23 mouse cellular contexts compared by ENCODE assay signal in genomic region chr17:5326689-5327088, GRCm38 (mm10).
DNase-seq lines count a peak whose midpoint lies in the region; ATAC-seq and TF ChIP-seq lines count a peak whose summit lies in the region.
"Had no signal": no experiment of that assay in that cellular context is flagged by ENCODE, and none has a peak within 500 bp of the region (broad histone marks: within the 10 kb centered on the region; RNA-seq: fewer than 3 reads in every experiment).

No protein-coding gene starts in this region.

- no peaks in the 10 kb centered on the region for H3K9me3 ChIP-seq in kidney, postnatal 0 days (replicated peaks; ENCODE audit: low read length)
- no peaks in the 10 kb centered on the region for H3K9me3 ChIP-seq in megakaryocyte, embryonic 14.5 days
- no peaks in the 10 kb centered on the region for H3K9me3 ChIP-seq in MEL (replicated peaks; ENCODE audit: insufficient read depth, low read length)
- H3K9me3 ChIP-seq: embryonic facial prominence, embryonic 13.5 days; forebrain, embryonic 10.5 days; forebrain, embryonic 13.5 days; hindbrain, embryonic 12.5 days; hindbrain, embryonic 15.5 days had no signal

- H3K4me2 ChIP-seq in kidney, postnatal 0 days (ENCODE audit: low read length): no peak overlapping the region
- H3K4me2 ChIP-seq: embryonic facial prominence, embryonic 13.5 days; forebrain, embryonic 13.5 days; heart, embryonic 11.5 days; hindbrain, embryonic 12.5 days; hindbrain, embryonic 15.5 days had no signal

- no peaks in the 10 kb centered on the region for H3K79me2 ChIP-seq in MEL (ENCODE audit: control insufficient read depth, insufficient read depth, low read length, poor library complexity)

- DNase-seq in kidney, postnatal 0 days (ENCODE audit: low spot score): peak; percentile 24
- no peak for DNase-seq in kidney, adult 9 months
- DNase-seq in MEL (ENCODE audit: low read depth, low spot score): no peak
- no peak for DNase-seq in cerebellum, adult 9-11 months
- DNase-seq in heart, adult 11 months: no peak
- DNase-seq: adrenal gland, adult 2 months; adrenal gland, postnatal 14 days; cerebellum, adult 18-20 months; cerebellum, adult 9-10 months; cerebellum, postnatal 25 days; gastrocnemius, postnatal 10 days; gastrocnemius, postnatal 36 days had no signal

- no peak for TF ChIP-seq EP300 in MEL (IDR thresholded peaks at IDR 0.05; ENCODE audit: low read depth in 1 of 2, low read length in 2 of 2)

- ATAC-seq in kidney, postnatal 0 days (replicated peaks; ENCODE audit: low FRiP score, low read depth): no peak
- ATAC-seq in megakaryocyte, adult 5-6 weeks (ENCODE audit: poor library complexity, severe bottlenecking): no peak
- ATAC-seq: CD4-positive, CD25-positive, alpha-beta regulatory T cell, adult 4 months; forebrain, embryonic 13.5 days; forebrain, embryonic 16.5 days had no signal

- no peak for TF ChIP-seq CTCF in kidney, postnatal 0 days (IDR thresholded peaks at IDR 0.05; ENCODE audit: low read depth)
- TF ChIP-seq CTCF in MEL (IDR thresholded peaks at IDR 0.05 in 2 of 3, conservative IDR thresholded peaks at IDR 0.05 in 1 of 3; ENCODE audit: control insufficient read depth in 1 of 3, insufficient read depth in 1 of 3, low read depth in 2 of 3, low read length in 3 of 3, poor library complexity in 1 of 3, severe bottlenecking in 1 of 3): no peak
- no peak for TF ChIP-seq CTCF in bone marrow macrophage, adult 2 months (IDR thresholded peaks at IDR 0.05; ENCODE audit: low read depth, low read length)

- no peak overlapping the region for H3K27ac ChIP-seq in kidney, postnatal 0 days
- peak overlapping the region; percentile 13; the same call in 1 of the 2 replicates for H3K27ac ChIP-seq in MEL (ENCODE audit: control insufficient read depth, low read depth, low read length)
- H3K27ac ChIP-seq in bone marrow macrophage, adult 2 months (ENCODE audit: insufficient read depth, low read depth, low read length): 0 out of 2 replicates have a peak overlapping the region, but pooled peaks have one; percentile 17
- H3K27ac ChIP-seq: embryonic facial prominence, embryonic 13.5 days; forebrain, embryonic 10.5 days; forebrain, embryonic 13.5 days; hindbrain, embryonic 12.5 days; hindbrain, embryonic 15.5 days had no signal

- TF ChIP-seq POLR2A in MEL (IDR thresholded peaks at IDR 0.05; ENCODE audit: control insufficient read depth in 1 of 2, insufficient read depth in 1 of 2, low read depth in 1 of 2, low read length in 2 of 2, poor library complexity in 1 of 2): no peak
- TF ChIP-seq POLR2A in bone marrow macrophage, adult 2 months (IDR thresholded peaks at IDR 0.05; ENCODE audit: borderline replicate concordance, low read depth, low read length): no peak

- H3K27me3 ChIP-seq in kidney, postnatal 0 days (ENCODE audit: insufficient read depth, low read length): no peaks in the 10 kb centered on the region
- H3K27me3 ChIP-seq in megakaryocyte, embryonic 14.5 days (replicated peaks): no peaks in the 10 kb centered on the region
- H3K27me3 ChIP-seq in MEL (ENCODE audit: control insufficient read depth in 1 of 2, insufficient read depth in 2 of 2, low read length in 2 of 2): no peaks in the 10 kb centered on the region
- H3K27me3 ChIP-seq: embryonic facial prominence, embryonic 13.5 days; forebrain, embryonic 13.5 days; hindbrain, embryonic 15.5 days had no signal

- TF ChIP-seq RAD21 in MEL (IDR thresholded peaks at IDR 0.05; ENCODE audit: low read depth, low read length): no peak

- H3K9ac ChIP-seq in kidney, postnatal 0 days (ENCODE audit: low read depth, low read length): no peak overlapping the region
- H3K9ac ChIP-seq in MEL (ENCODE audit: control insufficient read depth, low read depth, low read length, poor library complexity, severe bottlenecking): no peak overlapping the region
- H3K9ac ChIP-seq: embryonic facial prominence, embryonic 13.5 days; forebrain, embryonic 13.5 days; hindbrain, embryonic 12.5 days; hindbrain, embryonic 15.5 days had no signal

- H3K36me3 ChIP-seq in kidney, postnatal 0 days (ENCODE audit: insufficient read depth, low read length): peaks cover 26% of the 10 kb centered on the region
- peaks cover 70% of the 10 kb centered on the region for H3K36me3 ChIP-seq in megakaryocyte, embryonic 14.5 days (replicated peaks; ENCODE audit: low read length)
- peaks cover 5 to 26% of the 10 kb centered on the region in 2 experiments for H3K36me3 ChIP-seq in MEL (ENCODE audit: control insufficient read depth in 1 of 2, insufficient read depth in 2 of 2, low read length in 2 of 2)

- H3K4me3 ChIP-seq in kidney, postnatal 0 days (replicated peaks; ENCODE audit: low read depth, low read length): no peak overlapping the region
- peak overlapping the region; percentile 85 for H3K4me3 ChIP-seq in megakaryocyte, embryonic 14.5 days (replicated peaks)
- H3K4me3 ChIP-seq in MEL (ENCODE audit: control insufficient read depth in 1 of 2, insufficient read depth in 1 of 2, low read depth in 2 of 2, low read length in 2 of 2): no peak overlapping the region
- no peak overlapping the region for H3K4me3 ChIP-seq in bone marrow macrophage, adult 2 months (ENCODE audit: insufficient read depth, low read length)
- H3K4me3 ChIP-seq: embryonic facial prominence, embryonic 13.5 days; forebrain, embryonic 10.5 days; forebrain, embryonic 13.5 days; hindbrain, embryonic 12.5 days; hindbrain, embryonic 15.5 days had no signal

- whole genome bisulfite sequencing in kidney, postnatal 0 days: 68% methylated on average over 7 of the region's 7 CpGs

- peaks cover 19% of the 10 kb centered on the region for H3K4me1 ChIP-seq in kidney, postnatal 0 days (replicated peaks; ENCODE audit: insufficient read depth, low read length)
- H3K4me1 ChIP-seq in megakaryocyte, embryonic 14.5 days: peaks cover 100% of the 10 kb centered on the region
- peaks cover 17 to 19% of the 10 kb centered on the region in 2 experiments for H3K4me1 ChIP-seq in MEL (ENCODE audit: control insufficient read depth in 1 of 2, insufficient read depth in 2 of 2, low read length in 2 of 2)
- H3K4me1 ChIP-seq in bone marrow macrophage, adult 2 months (ENCODE audit: control insufficient read depth, insufficient read depth, low read length): peaks cover 57% of the 10 kb centered on the region

TF ChIP-seq in MEL, 35 proteins besides CTCF, POLR2A, EP300 and RAD21:
- TF ChIP-seq USF2 (IDR thresholded peaks at IDR 0.05; ENCODE audit: borderline replicate concordance in 1 of 2, insufficient read depth in 1 of 2, low read depth in 1 of 2, low read length in 2 of 2) (no peak), TBP (IDR thresholded peaks at IDR 0.05; ENCODE audit: low read depth, low read length) (no peak), KAT2A (conservative IDR thresholded peaks at IDR 0.05; ENCODE audit: low read depth, low read length) (no peak), NELFE (IDR thresholded peaks at IDR 0.05; ENCODE audit: low read depth, low read length) (no peak), ZNF384 (IDR thresholded peaks at IDR 0.05; ENCODE audit: low read depth, low read length) (no peak), ZKSCAN1 (IDR thresholded peaks at IDR 0.05; ENCODE audit: low read depth, low read length) (no peak), ETS1 (IDR thresholded peaks at IDR 0.05; ENCODE audit: low read depth, low read length) (no peak), SMC3 (IDR thresholded peaks at IDR 0.05; ENCODE audit: low read depth, low read length) (no peak), MAZ (IDR thresholded peaks at IDR 0.05; ENCODE audit: low read depth, low read length) (no peak), SIN3A (IDR thresholded peaks at IDR 0.05; ENCODE audit: low read length) (no peak), BHLHE40 (IDR thresholded peaks at IDR 0.05; ENCODE audit: borderline replicate concordance, low read depth, low read length) (no peak), GABPA (IDR thresholded peaks at IDR 0.05; ENCODE audit: low read depth, low read length) (no peak), ZC3H11A (IDR thresholded peaks at IDR 0.05; ENCODE audit: low read depth, low read length) (no peak), ZMIZ1 (IDR thresholded peaks at IDR 0.05; ENCODE audit: low read depth, low read length) (no peak), MAFK (IDR thresholded peaks at IDR 0.05; ENCODE audit: borderline replicate concordance, low read depth, low read length) (no peak), GATA1 (IDR thresholded peaks at IDR 0.05; ENCODE audit: low read depth, low read length) (no peak), TCF12 (IDR thresholded peaks at IDR 0.05; ENCODE audit: low read depth, low read length) (no peak), ELF1 (IDR thresholded peaks at IDR 0.05; ENCODE audit: low read depth, low read length) (no peak)
TF ChIP-seq in MEL: peak in this region for 0.
